Mouse (Mus musculus): ENCODE results near the gene Tnni3.
"Not testable (repeated sequence)": the region's sequence is repeated elsewhere in the genome, so short reads cannot be mapped to it uniquely, and the experiment has no call there.

DNA sequence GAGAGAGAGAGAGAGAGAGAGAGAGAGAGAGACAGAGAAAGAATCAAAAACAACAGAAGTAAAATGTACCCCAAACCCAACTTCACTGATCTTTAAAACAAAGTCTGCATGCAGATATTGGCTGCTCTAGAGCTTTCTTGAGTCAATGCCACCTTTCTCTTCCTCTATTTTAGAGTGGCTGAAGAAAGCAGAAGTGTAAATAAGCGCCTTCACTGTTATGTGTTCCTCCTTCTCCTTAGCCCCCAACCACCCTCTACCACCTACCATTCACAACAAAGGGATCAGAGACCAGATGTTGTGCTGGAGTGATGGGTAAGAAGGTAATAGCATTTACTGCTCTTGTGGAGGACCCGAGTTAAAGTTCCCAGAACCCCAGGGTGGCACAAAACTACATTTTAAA lies 48.3 kb upstream of the Tnni3 start:
- TF ChIP-seq CTCF, POLR2A (IDR thresholded peaks at IDR 0.05; ENCODE audit: insufficient read depth, low read depth, low read length): not testable (repeated sequence)

All from olfactory bulb, adult 2 months (tissue).